Mouse (Mus musculus) cortical plate, adult 2 months (tissue): ENCODE measurements around the gene Cep44. TPM values are rescaled to one million over a fixed set of nuclear protein-coding genes. Genes with fewer than 3 reads are reported as not detected.
A peak's percentile ranks its signal among the peaks of the same experiment; 100 is the strongest.

Experiments used
- H3K27ac ChIP-seq: fragments of 200-500 bp; 2 replicates; pipeline ENCODE4 v1.5.1; 2012; ENCODE audit warnings: low read length, control low read depth, inconsistent platforms; ENCODE audit not compliant: insufficient read depth
- H3K4me1 ChIP-seq: fragments of 200-500 bp; 2 replicates; pipeline ENCODE4 v1.6.1; 2011; ENCODE audit warnings: low read length; ENCODE audit not compliant: control insufficient read depth, insufficient read depth
- H3K4me3 ChIP-seq: fragments of 200-500 bp; 2 replicates; pipeline ENCODE4 v1.5.1; 2011; ENCODE audit warnings: mild to moderate bottlenecking, low read length, control low read depth; ENCODE audit not compliant: insufficient read depth
- CTCF ChIP-seq: fragments of 200-500 bp; IDR thresholded peaks from 2 replicates; pipeline ENCODE4 v1.5.1; 2011; ENCODE audit warnings: mild to moderate bottlenecking, control low read depth, low read length; ENCODE audit not compliant: insufficient read depth; ENCODE audit errors: extremely low read depth
- POLR2A ChIP-seq: fragments of 200-500 bp; IDR thresholded peaks from 2 replicates; pipeline ENCODE4 v1.6.1; 2011; ENCODE audit warnings: mild to moderate bottlenecking, low read length, control low read depth; ENCODE audit not compliant: insufficient read depth; ENCODE audit errors: extremely low read depth
- polyA plus RNA-seq: library from polyadenylated mRNA; depleted of rRNA; stranded (reverse); fragments of >200 nt; gene quantifications from 2 replicates; pipeline ENCODE4 v1.2.3, GENCODE M21; 2012; rRNA removed

The Cep44 gene
- 22.4 and 22.6 TPM in 2 replicates for polyA plus RNA-seq

- TF ChIP-seq POLR2A: peak; percentile 72
- TF ChIP-seq CTCF: no peak
- Histone ChIP-seq H3K4me3 (peak within 1 kb of the TSS; percentile 77), H3K4me1 (peaks cover 5% of the 10 kb centered on the region; the same call in 1 of the 2 replicates), H3K27ac (peak within 1 kb of the TSS; percentile 83)
Measured at GRCm38 (mm10) chr8:56550558-56551360, at the start of gene Cep44, which contains the start of gene Fbxo8. Gene Cep44 (minus strand): TSS chr8:56551047. Gene Fbxo8 (plus strand): TSS chr8:56551090.

- Histone ChIP-seq H3K27ac (no peak overlapping the region), H3K4me3 (no peak overlapping the region), H3K4me1 (no peaks in the 10 kb centered on the region)
- TF ChIP-seq POLR2A: no peak
- TF ChIP-seq CTCF: no peak
Measured at GRCm38 (mm10) chr8:56591502-56591901, 40.7 kb upstream of the Cep44 start.

GRCm38 (mm10) chr8:56591084-56591483 lies 40.2 kb upstream of the Cep44 start:
- no peaks in the 10 kb centered on the region for H3K4me1 ChIP-seq
- no peak for TF ChIP-seq POLR2A
- TF ChIP-seq CTCF: no peak

GRCm38 (mm10) chr8:56589004-56589403 lies 38.2 kb upstream of the Cep44 start:
- no peak overlapping the region for H3K4me3 ChIP-seq
- H3K4me1 ChIP-seq: no peaks in the 10 kb centered on the region
- no peak for TF ChIP-seq CTCF
- TF ChIP-seq POLR2A: no peak
- H3K27ac ChIP-seq: no peak overlapping the region

More at GRCm38 (mm10) chr8:56591084-56591483, 40.2 kb upstream of the Cep44 start:
- Histone ChIP-seq H3K27ac (no peak overlapping the region), H3K4me3 (no peak overlapping the region)

GRCm38 (mm10) chr8:56582841-56583240 lies 32.0 kb upstream of the Cep44 start:
- Histone ChIP-seq H3K27ac (no peak overlapping the region), H3K4me3 (no peak overlapping the region), H3K4me1 (no peaks in the 10 kb centered on the region)
- TF ChIP-seq POLR2A (no peak), CTCF (no peak)

- Histone ChIP-seq H3K4me1 (no peaks in the 10 kb centered on the region), H3K4me3 (no peak overlapping the region), H3K27ac (no peak overlapping the region)
- TF ChIP-seq CTCF (no peak), POLR2A (no peak)
Measured at GRCm38 (mm10) chr8:56580918-56581317, 30.1 kb upstream of the Cep44 start.

- TF ChIP-seq CTCF (no peak), POLR2A (no peak)
- Histone ChIP-seq H3K4me1 (no peaks in the 10 kb centered on the region), H3K4me3 (no peak overlapping the region), H3K27ac (no peak overlapping the region)
Measured at GRCm38 (mm10) chr8:56566856-56567255, 16.0 kb upstream of the Cep44 start.

GRCm38 (mm10) chr8:56564399-56565047 lies 13.7 kb upstream of the Cep44 start:
- H3K4me1 ChIP-seq: no peaks in the 10 kb centered on the region
- TF ChIP-seq CTCF (no peak), POLR2A (no peak)
- H3K4me3 ChIP-seq: no peak overlapping the region
- no peak overlapping the region for H3K27ac ChIP-seq

- TF ChIP-seq CTCF (no peak), POLR2A (no peak)
Measured at GRCm38 (mm10) chr8:56552551-56553103, 1.8 kb upstream of the Cep44 start.

More at GRCm38 (mm10) chr8:56552551-56553103, 1.8 kb upstream of the Cep44 start:
- H3K4me3 ChIP-seq: peak overlapping the region; percentile 77; the same call in 1 of the 2 replicates
- no peak overlapping the region for H3K27ac ChIP-seq
- peaks cover 5% of the 10 kb centered on the region; the same call in 1 of the 2 replicates for H3K4me1 ChIP-seq
